Mouse (Mus musculus) hindbrain, embryonic 13.5 days (tissue): ENCODE measurements around the gene Cav1. TPM values are rescaled to one million over a fixed set of nuclear protein-coding genes. Genes with fewer than 3 reads are reported as not detected.

Experiments
- ATAC-seq: fragments of 200-750 bp; cut with Nextera tagmentation; 2 replicates; pipeline ENCODE4 v1.8.0; 2017; ENCODE audit warnings: moderate TSS enrichment; ENCODE audit not compliant: low FRiP score
- H3K27ac ChIP-seq: fragments of 300-500 bp; sonication (generic); 2 replicates; pipeline ENCODE4 v1.5.1; 2015; ENCODE audit warnings: inconsistent platforms, mild to moderate bottlenecking, moderate library complexity
- H3K27me3 ChIP-seq: fragments of 300-500 bp; sonication (generic); 2 replicates; pipeline ENCODE4 v1.6.1; 2015; ENCODE audit warnings: mild to moderate bottlenecking, inconsistent platforms
- H3K36me3 ChIP-seq: fragments of 300-500 bp; sonication (generic); 2 replicates; pipeline ENCODE4 v1.6.1; 2015; ENCODE audit warnings: mild to moderate bottlenecking, inconsistent platforms
- H3K4me1 ChIP-seq: fragments of 300-500 bp; sonication (generic); replicated peaks from 2 replicates; pipeline ENCODE4 v1.6.1; 2015; ENCODE audit warnings: inconsistent platforms
- H3K4me2 ChIP-seq: fragments of 300-500 bp; sonication (generic); 2 replicates; pipeline ENCODE4 v1.6.1; 2015; ENCODE audit warnings: inconsistent platforms, mild to moderate bottlenecking, moderate library complexity
- H3K4me3 ChIP-seq: fragments of 300-500 bp; sonication (generic); 2 replicates; pipeline ENCODE4 v1.5.1; 2015; ENCODE audit warnings: mild to moderate bottlenecking, inconsistent platforms
- H3K9ac ChIP-seq: fragments of 300-500 bp; sonication (generic); 2 replicates; pipeline ENCODE4 v1.6.1; 2015; ENCODE audit warnings: mild to moderate bottlenecking, inconsistent platforms
- H3K9me3 ChIP-seq: fragments of 300-500 bp; sonication (generic); 2 replicates; pipeline ENCODE4 v1.6.1; 2016; ENCODE audit warnings: inconsistent platforms
- WGBS: fragments of 180-500 bp; shearing (Covaris S2); methylation state at CpG from one replicate; pipeline ENCODE4 v1.1.7; 2015; 5-methylcytosine and 5-hydroxymethylcytosine counted together
- polyA plus RNA-seq: library from polyadenylated mRNA; unstranded; fragments of >200 nt; fragmentation: Nextera tagmentation; extraction: Ambion mirVana; gene quantifications from 2 replicates; pipeline ENCODE4 v1.2.1, GENCODE M21; 2015

The Cav1 gene
- polyA plus RNA-seq, 1 experiment from 2014 or later = 19.6 TPM

DNA sequence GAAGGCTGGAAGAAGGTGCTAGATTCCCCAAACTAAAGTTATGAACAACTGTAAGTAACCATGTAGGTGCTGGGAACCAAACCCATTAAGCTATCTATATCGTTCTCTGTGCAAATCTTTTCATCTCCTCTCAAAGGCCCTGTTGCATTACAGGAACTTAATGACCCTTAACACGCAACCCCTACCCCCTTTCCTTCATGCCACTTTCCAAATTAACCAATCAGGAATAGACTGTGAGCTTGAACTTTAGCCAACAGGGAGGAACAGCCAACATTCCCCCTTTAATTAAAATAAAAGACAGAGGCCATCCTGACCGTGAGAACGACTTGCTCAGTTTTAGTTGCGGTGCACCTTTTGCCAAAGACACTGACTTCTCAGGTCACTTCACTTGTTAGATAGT, 11.0 kb upstream of the Cav1 start:
- Histone ChIP-seq H3K4me3 (no peak overlapping the region), H3K9ac (no peak overlapping the region), H3K4me1 (no peaks in the 10 kb centered on the region), H3K27me3 (no peaks in the 10 kb centered on the region), H3K27ac (no peak overlapping the region), H3K4me2 (no peak overlapping the region), H3K9me3 (no peaks in the 10 kb centered on the region), H3K36me3 (no peaks in the 10 kb centered on the region)
- ATAC-seq = no peak
- 59% methylated on average over 5 of the region's 5 CpGs for WGBS

DNA sequence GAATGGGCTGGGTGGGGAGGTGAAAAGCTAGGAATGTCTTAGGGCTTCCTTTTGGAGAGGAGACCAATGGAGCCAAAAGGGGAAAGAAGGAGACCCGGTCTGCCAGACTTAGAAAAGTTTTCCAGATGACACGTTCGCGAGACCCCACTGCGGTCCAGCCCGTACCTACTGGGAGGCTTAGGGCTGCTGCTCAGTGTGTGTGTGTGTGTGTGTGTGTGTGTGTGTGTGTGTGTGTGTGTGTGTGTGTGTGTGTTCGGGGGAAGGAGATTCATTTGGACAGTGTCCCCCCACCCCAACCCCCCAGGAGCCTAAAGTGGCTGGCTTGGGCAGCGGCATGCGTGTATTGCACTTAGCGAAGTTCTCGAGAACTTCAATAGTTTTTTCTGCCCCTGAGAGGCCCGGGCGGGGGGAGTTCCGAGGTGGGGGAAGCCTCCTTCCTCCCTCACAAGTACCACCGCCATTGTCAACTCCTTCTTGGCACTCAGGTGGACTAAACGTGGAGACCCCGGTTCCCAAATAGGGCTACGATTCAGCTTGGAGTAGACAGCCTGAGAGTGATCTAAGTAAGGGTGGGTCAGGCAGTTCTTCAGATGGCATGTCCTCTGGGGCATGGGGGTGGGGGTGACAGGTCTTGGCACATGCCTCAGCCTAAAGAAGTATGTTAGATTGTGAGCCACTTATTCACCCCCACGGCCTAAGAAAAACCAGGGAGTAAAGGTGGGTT, 629 bp downstream of the Cav1 start:
- Histone ChIP-seq H3K4me1 (peaks cover 23% of the 10 kb centered on the region), H3K27me3 (peaks cover 48% of the 10 kb centered on the region), H3K4me3 (peak overlapping the region; percentile 48), H3K9me3 (no peaks in the 10 kb centered on the region), H3K36me3 (no peaks in the 10 kb centered on the region), H3K9ac (peak overlapping the region; percentile 68), H3K4me2 (peak overlapping the region; percentile 93), H3K27ac (no peak overlapping the region)
- peak; percentile 68 for ATAC-seq
- WGBS = under 1% methylated on average over 18 of the region's 19 CpGs

DNA sequence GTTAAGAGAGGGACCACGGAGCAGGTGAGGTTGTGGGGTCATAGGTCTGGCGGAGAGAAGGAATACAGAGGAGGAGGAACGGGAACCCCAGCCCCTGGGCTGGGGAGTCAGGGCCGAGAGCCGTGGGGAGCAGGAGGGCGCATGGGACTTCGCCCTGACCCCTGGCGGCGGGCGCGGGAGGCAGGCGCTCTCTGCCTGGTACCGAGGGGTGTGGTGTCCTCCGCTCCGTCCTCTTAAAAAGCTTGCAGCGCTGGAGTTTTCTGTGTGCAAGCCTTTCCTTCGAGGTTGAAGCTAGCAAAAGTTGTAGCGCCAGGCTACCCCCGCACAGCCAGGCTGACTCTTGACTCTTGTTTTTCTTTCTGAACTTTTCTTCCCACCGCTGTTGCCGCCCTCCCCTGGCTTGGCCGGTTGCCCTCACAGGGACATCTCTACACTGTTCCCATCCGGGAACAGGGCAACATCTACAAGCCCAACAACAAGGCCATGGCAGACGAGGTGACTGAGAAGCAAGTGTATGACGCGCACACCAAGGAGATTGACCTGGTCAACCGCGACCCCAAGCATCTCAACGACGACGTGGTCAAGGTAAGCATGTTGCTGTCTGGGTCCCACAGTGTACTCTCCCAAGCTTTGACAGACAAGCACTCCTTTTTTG, 1.5 kb downstream of the Cav1 start:
- 2% methylated on average over 31 of the region's 31 CpGs for WGBS
- no peaks in the 10 kb centered on the region for H3K36me3 ChIP-seq
- peak; percentile 80 for ATAC-seq
- H3K4me1 ChIP-seq = peaks cover 23% of the 10 kb centered on the region
- H3K4me2 ChIP-seq = peak overlapping the region; percentile 93
- no peaks in the 10 kb centered on the region for H3K9me3 ChIP-seq
- H3K9ac ChIP-seq = peak overlapping the region; percentile 15; the same call in 1 of the 2 replicates
- no peak overlapping the region for H3K27ac ChIP-seq
- H3K4me3 ChIP-seq = peak overlapping the region; percentile 48
- H3K27me3 ChIP-seq = peaks cover 48% of the 10 kb centered on the region

DNA sequence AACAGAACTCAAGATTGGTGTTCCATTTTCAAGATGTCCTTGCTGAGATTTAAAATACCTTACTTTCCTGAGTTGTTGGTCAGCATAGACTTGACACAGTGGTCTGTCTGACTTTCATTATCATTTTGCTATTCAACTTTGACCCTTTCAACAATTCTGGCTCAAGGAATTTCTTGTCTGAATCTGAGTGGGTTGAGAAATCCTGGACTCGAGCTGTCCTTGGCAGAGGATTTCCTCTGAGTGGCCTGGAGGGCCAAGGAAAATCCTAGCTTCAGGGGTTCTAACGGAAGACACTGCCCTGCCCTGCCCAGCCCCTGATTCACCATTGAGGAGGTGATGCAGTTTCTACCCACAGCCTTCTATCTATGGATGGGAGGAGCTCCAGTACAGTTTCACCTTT, 2.5 kb downstream of the Cav1 start:
- Histone ChIP-seq H3K4me1 (peaks cover 23% of the 10 kb centered on the region), H3K27me3 (peaks cover 48% of the 10 kb centered on the region), H3K9ac (no peak overlapping the region), H3K4me3 (no peak overlapping the region), H3K27ac (no peak overlapping the region), H3K36me3 (no peaks in the 10 kb centered on the region), H3K4me2 (no peak overlapping the region), H3K9me3 (no peaks in the 10 kb centered on the region)
- ATAC-seq = no peak
- 54% methylated on average over 2 of the region's 2 CpGs for WGBS

DNA sequence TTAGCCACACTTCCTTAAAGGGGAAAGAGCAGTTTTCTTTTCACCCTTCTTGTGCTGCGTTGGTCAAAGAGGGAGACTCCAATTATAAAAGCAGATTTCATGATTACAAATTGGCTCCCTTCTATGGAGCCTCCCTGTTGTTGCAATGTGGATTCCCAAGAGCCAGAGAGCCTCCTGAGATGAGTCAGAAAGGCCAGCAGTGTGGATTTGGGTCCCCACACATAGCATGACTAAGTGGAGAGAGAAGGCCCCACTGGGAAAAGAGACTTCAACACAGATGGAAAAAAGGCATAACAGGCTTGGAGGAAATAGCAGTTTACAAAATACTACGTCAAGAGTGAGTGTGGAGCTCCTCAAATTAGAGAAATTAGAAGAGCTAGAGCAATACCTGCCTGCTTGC, 3.1 kb downstream of the Cav1 start:
- Histone ChIP-seq H3K27me3 (peaks cover 46% of the 10 kb centered on the region), H3K9me3 (no peaks in the 10 kb centered on the region), H3K27ac (no peak overlapping the region), H3K9ac (no peak overlapping the region), H3K4me1 (peaks cover 23% of the 10 kb centered on the region), H3K4me3 (no peak overlapping the region), H3K36me3 (no peaks in the 10 kb centered on the region), H3K4me2 (no peak overlapping the region)
- whole genome bisulfite sequencing = 85% methylated on average over 2 of the region's 2 CpGs
- no peak for ATAC-seq

DNA sequence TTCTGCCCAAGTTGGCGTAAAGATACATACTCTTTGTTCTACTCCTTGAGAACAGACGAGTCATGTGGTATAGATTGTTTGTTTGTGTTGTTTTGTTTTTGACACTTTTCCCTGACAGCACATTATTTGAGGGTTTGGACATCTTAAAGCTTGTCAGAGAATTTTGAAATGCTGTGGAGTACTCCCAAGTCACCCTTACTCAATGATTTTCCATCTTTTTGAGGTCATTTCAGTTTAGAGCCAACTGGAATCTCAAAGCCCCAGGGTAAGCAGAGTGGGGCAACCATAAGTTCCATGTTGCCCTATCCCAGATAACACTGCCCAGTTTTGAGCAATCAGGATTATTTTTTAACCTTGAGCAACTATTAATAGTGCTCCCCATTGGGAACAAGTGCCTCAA, 8.1 kb downstream of the Cav1 start:
- Histone ChIP-seq H3K4me2 (no peak overlapping the region), H3K36me3 (no peaks in the 10 kb centered on the region), H3K9me3 (no peaks in the 10 kb centered on the region), H3K4me3 (no peak overlapping the region), H3K4me1 (no peaks in the 10 kb centered on the region), H3K27me3 (peaks cover 12% of the 10 kb centered on the region), H3K27ac (no peak overlapping the region), H3K9ac (no peak overlapping the region)
- no peak for ATAC-seq
- 95% methylated on average over 2 of the region's 2 CpGs for WGBS

DNA sequence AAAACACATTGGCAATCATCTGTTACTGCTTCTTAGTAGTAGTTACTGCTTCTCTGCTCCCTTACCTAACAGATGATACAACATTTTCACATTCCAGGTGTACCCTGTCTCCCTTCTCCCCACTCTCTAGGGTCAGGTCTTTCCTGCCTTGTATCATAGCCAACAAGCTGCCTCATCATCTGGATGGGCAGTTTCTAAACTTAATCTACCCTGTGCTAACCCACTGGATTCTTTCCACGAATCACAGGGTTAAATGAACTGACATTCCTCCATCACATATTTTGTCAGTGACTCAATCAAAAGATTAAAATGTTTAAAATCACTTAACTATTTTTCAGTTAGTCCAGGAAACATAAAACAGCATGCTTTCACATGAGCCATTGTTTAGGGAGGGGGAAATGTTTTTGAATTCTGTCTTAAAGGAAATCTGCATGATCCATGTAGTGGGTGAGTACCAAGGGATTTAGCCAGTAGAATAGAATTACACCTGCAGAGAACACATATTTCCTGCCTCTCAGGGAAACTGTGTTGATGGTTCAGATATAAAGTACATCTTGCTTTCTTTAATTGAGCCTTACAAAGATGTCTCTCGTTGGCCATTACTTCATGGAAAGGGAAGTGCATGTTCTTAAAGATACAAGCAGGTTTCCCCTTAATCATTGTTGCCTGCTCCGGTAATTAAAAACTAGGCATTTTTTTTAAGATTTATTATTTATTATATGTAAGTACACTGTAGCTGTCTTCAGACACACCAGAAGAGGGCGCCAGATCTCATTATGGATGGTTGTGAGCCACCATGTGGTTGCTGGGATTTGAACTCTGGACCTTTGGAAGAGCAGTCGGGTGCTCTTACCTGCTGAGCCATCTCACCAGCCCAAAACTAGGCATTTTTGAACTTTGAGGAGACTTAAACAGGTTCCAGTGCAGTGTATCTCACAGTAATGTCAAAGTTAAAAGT, 8.8 kb downstream of the Cav1 start:
- 89% methylated on average over 5 of the region's 5 CpGs for WGBS
- Histone ChIP-seq H3K27me3 (0 out of 2 replicates have a peak, but pooled peaks cover 5% of the 10 kb centered on the region), H3K9ac (no peak overlapping the region), H3K9me3 (no peaks in the 10 kb centered on the region), H3K36me3 (no peaks in the 10 kb centered on the region), H3K27ac (no peak overlapping the region), H3K4me3 (no peak overlapping the region), H3K4me1 (no peaks in the 10 kb centered on the region), H3K4me2 (no peak overlapping the region)
- no peak for ATAC-seq

DNA sequence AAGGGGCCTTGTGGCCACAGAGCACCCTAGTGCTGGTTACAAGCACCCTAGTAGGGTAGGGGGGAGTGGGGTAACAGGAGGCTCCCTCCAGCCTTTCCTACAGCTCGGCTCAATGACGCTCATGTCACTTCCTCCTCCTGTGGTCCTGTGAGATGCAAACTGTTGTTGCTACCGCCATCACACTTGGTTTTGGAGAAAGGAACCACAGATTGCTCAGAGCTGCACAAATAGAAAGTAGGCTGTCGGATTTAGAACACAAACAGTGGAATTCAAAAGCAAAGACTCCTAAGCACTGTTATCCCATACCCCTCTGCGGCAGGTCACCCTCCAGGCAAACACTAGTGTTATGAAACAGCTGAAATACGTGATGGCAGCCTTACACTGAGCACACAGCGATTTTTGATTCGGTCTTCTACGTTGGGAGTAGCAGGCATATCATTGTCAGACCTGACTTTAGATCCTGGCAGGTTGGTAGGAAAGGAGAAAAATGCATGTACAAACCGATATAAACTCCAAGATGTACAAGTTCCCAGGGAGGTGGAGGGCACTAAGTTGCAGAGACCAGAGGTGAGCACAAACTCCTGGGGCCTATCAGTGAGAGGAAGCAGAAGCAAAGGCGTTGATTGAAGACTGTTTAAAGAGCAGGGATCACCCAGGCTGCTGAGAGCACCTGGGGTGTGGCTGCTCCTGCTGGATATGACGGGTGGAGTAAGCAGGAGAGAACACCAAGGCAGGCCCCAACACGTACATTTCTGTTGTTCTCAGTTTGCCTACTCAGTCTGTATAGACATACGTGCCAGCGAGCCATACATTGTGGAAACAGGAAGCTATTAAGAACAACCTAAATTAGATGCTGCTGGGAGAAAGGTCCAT, 10.4 kb downstream of the Cav1 start:
- no peaks in the 10 kb centered on the region for H3K4me1 ChIP-seq
- WGBS = 79% methylated on average over 15 of the region's 15 CpGs
- H3K27me3 ChIP-seq = 0 out of 2 replicates have a peak, but pooled peaks cover 1% of the 10 kb centered on the region
- no peak for ATAC-seq
- H3K9me3 ChIP-seq = no peaks in the 10 kb centered on the region
- H3K27ac ChIP-seq = no peak overlapping the region
- H3K4me3 ChIP-seq = no peak overlapping the region
- no peak overlapping the region for H3K4me2 ChIP-seq
- H3K36me3 ChIP-seq = no peaks in the 10 kb centered on the region
- H3K9ac ChIP-seq = no peak overlapping the region

DNA sequence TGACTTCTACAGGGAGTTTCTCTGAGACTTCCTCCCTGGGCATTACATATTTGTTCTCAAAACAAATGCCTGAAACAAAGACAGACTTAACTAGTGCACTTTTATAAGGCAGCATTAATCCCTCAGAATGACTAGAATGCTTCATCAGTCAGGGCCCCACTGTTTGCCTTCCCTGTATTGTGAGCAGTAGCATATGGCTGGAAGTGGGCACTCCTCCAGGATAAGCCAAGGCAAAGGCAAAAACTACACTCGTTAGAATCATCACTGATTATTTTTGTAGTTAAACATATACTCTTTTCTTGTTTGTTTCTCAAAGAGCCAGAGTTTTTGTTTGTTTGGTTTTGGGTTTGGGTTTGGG, 11.0 kb downstream of the Cav1 start:
- no peaks in the 10 kb centered on the region for H3K4me1 ChIP-seq
- WGBS = 55% methylated on average over 1 of the region's 1 CpGs
- no peaks in the 10 kb centered on the region for H3K36me3 ChIP-seq
- H3K4me3 ChIP-seq = no peak overlapping the region
- no peak overlapping the region for H3K4me2 ChIP-seq
- no peak overlapping the region for H3K27ac ChIP-seq
- no peak overlapping the region for H3K9ac ChIP-seq
- no peak for ATAC-seq
- H3K9me3 ChIP-seq = no peaks in the 10 kb centered on the region
- H3K27me3 ChIP-seq = no peaks in the 10 kb centered on the region

DNA sequence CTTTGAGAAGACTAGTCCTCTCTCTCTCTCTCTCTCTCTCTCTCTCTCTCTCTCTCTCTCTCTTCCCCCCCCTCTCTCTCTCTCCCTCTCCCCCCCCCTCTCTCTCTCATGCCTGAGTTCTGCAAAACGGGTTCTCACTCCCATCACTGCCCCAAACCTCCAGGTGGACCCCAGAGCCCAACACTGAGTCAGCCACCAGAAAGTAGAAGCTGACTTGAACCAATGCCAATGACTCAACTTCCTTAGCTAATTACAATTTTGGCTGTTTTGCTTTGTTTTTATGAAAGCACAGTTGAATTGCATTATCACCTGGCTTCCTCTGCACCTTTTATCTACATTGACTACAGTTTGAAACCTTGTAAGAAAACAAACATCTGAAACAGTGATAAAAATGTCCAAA, 11.8 kb downstream of the Cav1 start:
- no peak overlapping the region for H3K4me3 ChIP-seq
- H3K4me2 ChIP-seq = no peak overlapping the region
- no peaks in the 10 kb centered on the region for H3K4me1 ChIP-seq
- 53% methylated on average over 1 of the region's 1 CpGs for WGBS
- no peaks in the 10 kb centered on the region for H3K36me3 ChIP-seq
- H3K9ac ChIP-seq = no peak overlapping the region
- ATAC-seq = no peak
- no peaks in the 10 kb centered on the region for H3K9me3 ChIP-seq
- H3K27ac ChIP-seq = no peak overlapping the region
- H3K27me3 ChIP-seq = no peaks in the 10 kb centered on the region

DNA sequence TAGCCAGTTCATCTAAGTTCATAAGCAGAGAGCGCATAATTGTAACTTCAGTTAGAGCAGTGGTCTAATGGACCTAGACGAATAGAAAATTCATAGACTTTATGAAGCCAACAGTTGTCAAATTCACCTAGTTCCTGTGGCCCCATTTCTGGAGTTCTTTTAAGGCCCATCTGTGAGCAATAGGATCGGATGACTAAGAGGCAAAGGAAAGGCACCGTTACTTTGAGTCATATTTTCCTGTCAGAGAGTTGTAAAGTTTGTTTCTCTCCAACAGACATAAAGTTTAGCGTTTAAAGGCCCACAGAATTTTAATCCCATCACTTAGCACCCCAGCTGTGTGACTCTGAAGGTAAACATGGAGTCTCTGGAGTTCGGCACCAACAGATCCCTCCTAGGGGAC, 15.8 kb downstream of the Cav1 start:
- Histone ChIP-seq H3K27ac (no peak overlapping the region), H3K9me3 (no peaks in the 10 kb centered on the region), H3K27me3 (no peaks in the 10 kb centered on the region), H3K9ac (no peak overlapping the region), H3K4me2 (no peak overlapping the region), H3K36me3 (no peaks in the 10 kb centered on the region), H3K4me1 (no peaks in the 10 kb centered on the region), H3K4me3 (no peak overlapping the region)
- 87% methylated on average over 6 of the region's 6 CpGs for WGBS
- no peak for ATAC-seq

DNA sequence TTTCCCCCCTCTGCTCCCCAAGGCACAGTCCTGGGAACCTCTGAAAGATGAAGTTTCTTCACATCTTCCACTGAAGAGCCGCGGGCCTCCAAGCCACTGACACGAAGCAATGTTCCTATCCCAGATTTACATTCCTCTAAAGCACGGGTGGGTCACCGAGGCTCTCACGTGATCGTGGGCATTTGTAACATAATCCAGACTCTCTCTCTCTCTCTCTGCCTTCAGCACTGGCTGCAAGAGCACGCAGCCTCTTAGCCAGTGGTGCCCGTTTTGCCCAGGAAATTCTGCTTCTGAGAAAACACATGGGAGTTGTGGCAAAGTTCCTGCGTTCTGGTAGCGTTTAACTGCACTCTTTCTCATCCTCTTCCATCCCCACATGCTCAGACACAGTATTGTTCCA, 21.1 kb downstream of the Cav1 start:
- no peak overlapping the region for H3K4me2 ChIP-seq
- H3K36me3 ChIP-seq = no peaks in the 10 kb centered on the region
- no peak overlapping the region for H3K9ac ChIP-seq
- H3K4me3 ChIP-seq = no peak overlapping the region
- H3K4me1 ChIP-seq = no peaks in the 10 kb centered on the region
- H3K9me3 ChIP-seq = no peaks in the 10 kb centered on the region
- 69% methylated on average over 11 of the region's 11 CpGs for WGBS
- no peak for ATAC-seq
- H3K27ac ChIP-seq = no peak overlapping the region
- no peaks in the 10 kb centered on the region for H3K27me3 ChIP-seq
